Mouse (Mus musculus) liver, adult 2 months (tissue): Measurements from ENCODE around the gene Slc35e3. TPM values are rescaled to one million over a fixed set of nuclear protein-coding genes. Genes with fewer than 3 reads are reported as not detected.
"Not testable (repeated sequence)": the region's sequence is repeated elsewhere in the genome, so short reads cannot be mapped to it uniquely, and the experiment has no call there.

Experiments
- DNase-seq: peaks from one replicate; pipeline ENCODE4 v3.0.0-alpha.2; 2011; ENCODE audit warnings: low read depth, low spot score; ENCODE audit errors: extremely low read depth
- H3K27ac ChIP-seq: fragments of 200-500 bp; replicated peaks from 2 replicates; pipeline ENCODE4 v1.5.1; 2012; ENCODE audit warnings: low read depth, mild to moderate bottlenecking, control low read depth, inconsistent platforms, low read length; ENCODE audit not compliant: insufficient read depth
- H3K27me3 ChIP-seq: fragments of 200-500 bp; 2 replicates; pipeline ENCODE4 v1.6.1; 2012; ENCODE audit warnings: mild to moderate bottlenecking, moderate library complexity, low read length, inconsistent platforms; ENCODE audit not compliant: control insufficient read depth, insufficient read depth
- H3K36me3 ChIP-seq: fragments of 200-500 bp; 2 replicates; pipeline ENCODE4 v1.6.1; 2012; ENCODE audit warnings: low read length, inconsistent platforms; ENCODE audit not compliant: control insufficient read depth, insufficient read depth
- H3K4me1 ChIP-seq: fragments of 200-500 bp; 2 replicates; pipeline ENCODE4 v1.6.1; 2011; ENCODE audit warnings: low read length; ENCODE audit not compliant: control insufficient read depth, insufficient read depth
- H3K4me3 ChIP-seq: fragments of 200-500 bp; 2 replicates; pipeline ENCODE4 v1.5.1; 2011; ENCODE audit warnings: low read depth, mild to moderate bottlenecking, control low read depth, low read length, moderate library complexity; ENCODE audit not compliant: insufficient read depth
- H3K79me2 ChIP-seq: fragments of 200-500 bp; 2 replicates; pipeline ENCODE4 v1.6.1; 2012; ENCODE audit warnings: inconsistent platforms, mild to moderate bottlenecking, low read length, moderate library complexity; ENCODE audit not compliant: control insufficient read depth, insufficient read depth
- H3K9ac ChIP-seq: fragments of 200-500 bp; 2 replicates; pipeline ENCODE4 v1.6.1; 2012; ENCODE audit warnings: low read depth, mild to moderate bottlenecking, control low read depth, inconsistent platforms, low read length
- CTCF ChIP-seq: fragments of 200-500 bp; IDR thresholded peaks from 2 replicates; pipeline ENCODE4 v1.5.1; 2011; ENCODE audit warnings: low read depth, low read length, control low read depth
- POLR2A ChIP-seq: fragments of 200-500 bp; IDR thresholded peaks from 2 replicates; pipeline ENCODE4 v1.6.1; 2011; ENCODE audit warnings: low read length, control low read depth; ENCODE audit not compliant: insufficient read depth; ENCODE audit errors: extremely low read depth
- WGBS: fragments of 180-500 bp; shearing (Covaris S2); methylation state at CpG from one replicate; pipeline ENCODE4 v1.1.7; 2018; 5-methylcytosine and 5-hydroxymethylcytosine counted together
- polyA plus RNA-seq: library from polyadenylated mRNA; depleted of rRNA; stranded (reverse); fragments of >200 nt; gene quantifications from 2 replicates; pipeline ENCODE4 v1.2.3, GENCODE M21; 2012
- total RNA-seq: library from RNA; depleted of rRNA; stranded (reverse); fragments of >200 nt; gene quantifications from 2 replicates; pipeline ENCODE4 v1.2.3, GENCODE M21; 2014

The Slc35e3 gene
- total and polyA plus RNA-seq, 2 experiments, result 4.1 to 7.1 TPM

- not testable (repeated sequence) for H3K9ac ChIP-seq, H3K27ac ChIP-seq, DNase-seq, H3K27me3 ChIP-seq, H3K36me3 ChIP-seq, H3K79me2 ChIP-seq, H3K4me3 ChIP-seq
- 30% methylated on average over 8 of the region's 8 CpGs for WGBS
- peaks cover 24% of the 10 kb centered on the region for H3K4me1 ChIP-seq
These were observed 12.5 kb downstream of the Slc35e3 start for GRCm38 (mm10) chr10:117733626-117734025.

GRCm38 (mm10) chr10:117732962-117733592 is 13.1 kb downstream of the Slc35e3 start:
- 86% methylated on average over 14 of the region's 14 CpGs for WGBS
- Histone ChIP-seq H3K4me3 (no peak overlapping the region), H3K4me1 (peaks cover 24% of the 10 kb centered on the region), H3K27me3 (no peaks in the 10 kb centered on the region), H3K9ac (no peak overlapping the region), H3K79me2 (no peaks in the 10 kb centered on the region), H3K27ac (no peak overlapping the region), H3K36me3 (no peaks in the 10 kb centered on the region; the same call in 1 of the 2 replicates)
- TF ChIP-seq POLR2A (no peak), CTCF (no peak)
- no peak for DNase-seq

- TF ChIP-seq CTCF, result no peak
- TF ChIP-seq POLR2A, result no peak
- 92% methylated on average over 5 of the region's 5 CpGs for WGBS
- no peak for DNase-seq
- H3K79me2 ChIP-seq, result no peaks in the 10 kb centered on the region
- no peak overlapping the region for H3K4me3 ChIP-seq
- peaks cover 22% of the 10 kb centered on the region for H3K4me1 ChIP-seq
- no peak overlapping the region for H3K27ac ChIP-seq
- no peaks in the 10 kb centered on the region; the same call in 1 of the 2 replicates for H3K36me3 ChIP-seq
- H3K27me3 ChIP-seq, result no peaks in the 10 kb centered on the region
- H3K9ac ChIP-seq, result no peak overlapping the region
These were observed 14.0 kb downstream of the Slc35e3 start for GRCm38 (mm10) chr10:117732184-117732583.

GRCm38 (mm10) chr10:117731244-117732101 is 14.7 kb downstream of the Slc35e3 start:
- H3K36me3 ChIP-seq, result no peaks in the 10 kb centered on the region; the same call in 1 of the 2 replicates
- no peak overlapping the region for H3K27ac ChIP-seq
- H3K4me1 ChIP-seq, result peaks cover 17% of the 10 kb centered on the region
- H3K27me3 ChIP-seq, result no peaks in the 10 kb centered on the region
- TF ChIP-seq POLR2A (no peak), CTCF (peak; percentile 88)
- 50% methylated on average over 15 of the region's 15 CpGs for WGBS
- no peak overlapping the region for H3K9ac ChIP-seq
- peak; percentile 81 for DNase-seq
- H3K4me3 ChIP-seq, result no peak overlapping the region
- H3K79me2 ChIP-seq, result no peaks in the 10 kb centered on the region

- Histone ChIP-seq H3K9ac (no peak overlapping the region), H3K79me2 (no peaks in the 10 kb centered on the region), H3K27me3 (no peaks in the 10 kb centered on the region), H3K27ac (no peak overlapping the region), H3K36me3 (no peaks in the 10 kb centered on the region), H3K4me1 (peaks cover 15% of the 10 kb centered on the region), H3K4me3 (no peak overlapping the region)
- no peak for DNase-seq
- 92% methylated on average over 12 of the region's 12 CpGs for WGBS
- TF ChIP-seq CTCF, result no peak
- no peak for TF ChIP-seq POLR2A
These were observed 15.4 kb downstream of the Slc35e3 start for GRCm38 (mm10) chr10:117730637-117731203.

GRCm38 (mm10) chr10:117730140-117730539 is 16.0 kb downstream of the Slc35e3 start:
- Histone ChIP-seq H3K36me3 (no peaks in the 10 kb centered on the region), H3K27ac (no peak overlapping the region), H3K9ac (no peak overlapping the region), H3K4me3 (no peak overlapping the region), H3K4me1 (peaks cover 13% of the 10 kb centered on the region), H3K27me3 (no peaks in the 10 kb centered on the region), H3K79me2 (no peaks in the 10 kb centered on the region)
- WGBS, result 92% methylated on average over 7 of the region's 7 CpGs
- DNase-seq, result no peak
- no peak for TF ChIP-seq CTCF
- no peak for TF ChIP-seq POLR2A
